Mouse (Mus musculus) embryonic fibroblast, embryonic 13.5 days (primary cell): Measurements from ENCODE around the gene Ank2. TPM values are rescaled to one million over a fixed set of nuclear protein-coding genes. Genes with fewer than 3 reads are reported as not detected.

Experiments used
- H3K27ac ChIP-seq: 2 replicates; pipeline ENCODE4 v1.5.1; 2012; ENCODE audit warnings: low read length, control low read depth, inconsistent platforms; ENCODE audit not compliant: insufficient read depth
- H3K4me1 ChIP-seq: 2 replicates; pipeline ENCODE4 v1.6.1; 2011; ENCODE audit warnings: low read length; ENCODE audit not compliant: control insufficient read depth, insufficient read depth
- H3K4me3 ChIP-seq: 2 replicates; pipeline ENCODE4 v1.5.1; 2011; ENCODE audit warnings: mild to moderate bottlenecking, control low read depth, low read length; ENCODE audit not compliant: insufficient read depth
- CTCF ChIP-seq: IDR thresholded peaks from 2 replicates; pipeline ENCODE4 v1.5.1; 2011; ENCODE audit warnings: mild to moderate bottlenecking, control low read depth, low read length, moderate library complexity, borderline replicate concordance; ENCODE audit not compliant: insufficient read depth
- POLR2A ChIP-seq: IDR thresholded peaks from 2 replicates; pipeline ENCODE4 v1.6.1; 2011; ENCODE audit warnings: low read depth, mild to moderate bottlenecking, control low read depth, low read length, moderate library complexity
- polyA plus RNA-seq: library from polyadenylated mRNA; stranded (reverse); fragments of >200 nt; gene quantifications from 2 replicates; pipeline ENCODE4 v1.2.4, GENCODE M21; 2011; ENCODE audit warnings: low read depth; ENCODE audit not compliant: missing spikeins, insufficient read length

Ank2 gene
- polyA plus RNA-seq, 1 experiment = 53.8 TPM

DNA sequence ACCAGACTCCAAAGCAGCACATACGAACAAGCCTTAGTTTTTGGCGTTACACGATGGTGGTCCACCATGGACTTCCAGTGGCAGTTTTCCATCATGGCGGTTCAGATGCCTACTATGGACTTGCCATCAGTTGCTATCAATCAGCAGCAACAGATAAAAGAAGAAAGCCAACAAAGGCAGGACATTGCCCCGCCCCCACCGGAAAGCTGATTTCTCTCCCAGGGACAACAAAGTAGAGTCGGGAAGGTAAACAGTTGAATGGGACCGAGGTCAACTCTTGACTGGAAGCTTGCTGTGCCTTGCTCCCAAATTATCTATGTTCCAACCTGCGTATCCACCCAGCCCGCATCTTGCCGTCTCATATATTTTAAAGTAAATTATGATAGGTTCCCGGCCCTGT lies 328.9 kb downstream of the Ank2 start:
- H3K4me3 ChIP-seq = no peak overlapping the region
- H3K27ac ChIP-seq = no peak overlapping the region
- H3K4me1 ChIP-seq = no peaks in the 10 kb centered on the region
- TF ChIP-seq POLR2A (no peak), CTCF (no peak)

GRCm38 (mm10) chr3:127169114-127169513 lies 330.0 kb downstream of the Ank2 start:
- no peak overlapping the region for H3K4me3 ChIP-seq
- H3K4me1 ChIP-seq = no peaks in the 10 kb centered on the region
- no peak for TF ChIP-seq POLR2A
- no peak for TF ChIP-seq CTCF
- no peak overlapping the region for H3K27ac ChIP-seq

DNA sequence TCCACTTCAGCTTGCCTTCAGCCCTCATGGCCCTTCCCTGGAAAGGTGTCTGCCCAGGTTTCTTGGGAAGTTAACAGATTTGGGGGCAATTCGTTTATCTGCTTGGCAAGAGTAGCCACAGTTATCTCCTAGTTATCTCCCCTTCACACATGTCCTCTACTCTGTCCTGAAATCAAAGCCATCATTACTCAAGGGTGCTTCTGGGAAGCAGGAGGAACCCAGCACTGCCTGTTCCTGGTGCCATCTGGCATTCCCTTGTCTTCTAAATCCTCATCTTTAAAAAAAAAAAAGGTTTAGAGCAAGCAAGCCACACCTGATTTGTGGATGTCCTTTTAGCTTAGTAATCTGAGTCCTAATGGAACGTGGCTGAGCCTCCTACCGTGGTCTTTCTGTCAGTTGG lies 335.4 kb downstream of the Ank2 start:
- no peak overlapping the region for H3K27ac ChIP-seq
- no peak for TF ChIP-seq CTCF
- no peak for TF ChIP-seq POLR2A
- H3K4me1 ChIP-seq = no peaks in the 10 kb centered on the region
- no peak overlapping the region for H3K4me3 ChIP-seq

- H3K4me3 ChIP-seq = peak overlapping the region; percentile 67
- H3K4me1 ChIP-seq = no peaks in the 10 kb centered on the region
- H3K27ac ChIP-seq = no peak overlapping the region
- TF ChIP-seq POLR2A (no peak), CTCF (no peak)
Observed at GRCm38 (mm10) chr3:127161998-127162712, 337.0 kb downstream of the Ank2 start.

DNA sequence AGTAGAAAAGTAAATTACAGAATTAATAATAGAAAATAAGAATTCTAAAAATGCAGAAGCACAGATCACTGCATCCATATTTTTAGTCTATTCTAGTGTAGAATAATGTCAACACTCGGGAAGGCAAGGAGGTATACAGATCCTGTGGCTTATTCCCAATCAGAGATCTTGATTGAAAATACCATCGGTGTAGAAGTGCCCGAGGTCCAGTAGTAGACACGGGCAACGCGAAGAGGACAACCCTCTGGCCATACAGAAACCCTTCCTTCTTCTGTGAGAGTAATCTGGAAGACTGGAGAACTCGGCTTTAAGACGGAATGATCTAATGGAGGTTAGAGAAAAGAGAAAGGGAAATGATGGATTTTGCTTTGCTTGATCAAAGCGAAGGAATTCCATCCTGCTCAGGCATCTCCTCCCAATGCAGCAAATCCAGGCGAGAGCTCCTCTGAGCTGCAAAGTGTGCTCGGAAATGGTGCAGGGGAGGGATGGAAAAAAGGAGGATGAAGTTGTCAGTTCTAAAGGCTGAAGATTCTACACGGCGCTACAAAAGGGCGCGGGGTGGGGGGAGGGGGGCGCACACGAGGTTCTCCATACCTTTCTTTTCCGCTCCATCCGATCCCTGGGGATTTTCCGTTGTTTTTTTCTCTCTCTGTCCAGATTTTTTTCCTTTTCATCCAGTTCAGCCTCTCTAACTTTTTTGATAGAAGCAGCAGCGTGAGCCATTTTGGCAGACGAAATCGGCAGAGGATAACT lies 337.9 kb downstream of the Ank2 start:
- H3K4me1 ChIP-seq = no peaks in the 10 kb centered on the region
- H3K4me3 ChIP-seq = peak overlapping the region; percentile 67
- no peak overlapping the region for H3K27ac ChIP-seq
- TF ChIP-seq POLR2A (no peak), CTCF (no peak)

DNA sequence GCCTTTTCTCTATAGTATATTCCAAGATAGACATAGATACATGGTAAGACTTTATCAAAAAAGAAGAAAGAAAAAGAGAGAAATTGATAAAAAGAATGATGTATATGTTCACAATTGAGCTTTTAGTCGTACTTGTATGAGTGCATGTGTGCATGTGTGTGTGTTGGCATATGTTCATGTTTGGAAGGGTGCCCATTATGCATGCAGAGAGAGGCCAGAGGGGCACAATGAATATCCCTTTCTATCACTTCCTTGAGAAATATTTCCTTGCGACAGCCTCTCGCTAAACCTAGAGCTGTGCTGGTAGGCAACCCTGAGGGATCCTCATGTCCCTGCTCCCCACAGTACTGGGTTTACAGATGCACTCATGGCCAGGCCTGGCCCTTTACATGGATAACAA lies 341.4 kb downstream of the Ank2 start:
- no peak for TF ChIP-seq CTCF
- no peak for TF ChIP-seq POLR2A
- no peaks in the 10 kb centered on the region for H3K4me1 ChIP-seq
- H3K4me3 ChIP-seq = no peak overlapping the region
- H3K27ac ChIP-seq = no peak overlapping the region

GRCm38 (mm10) chr3:127156080-127156479 lies 343.1 kb downstream of the Ank2 start:
- Histone ChIP-seq H3K4me3 (no peak overlapping the region), H3K27ac (no peak overlapping the region), H3K4me1 (no peaks in the 10 kb centered on the region)
- TF ChIP-seq CTCF = no peak
- no peak for TF ChIP-seq POLR2A

- TF ChIP-seq POLR2A (no peak), CTCF (no peak)
- Histone ChIP-seq H3K27ac (no peak overlapping the region), H3K4me3 (no peak overlapping the region), H3K4me1 (no peaks in the 10 kb centered on the region)
Observed at GRCm38 (mm10) chr3:127153861-127154260, 345.3 kb downstream of the Ank2 start.

- H3K4me3 ChIP-seq = no peak overlapping the region
- no peaks in the 10 kb centered on the region for H3K4me1 ChIP-seq
- no peak for TF ChIP-seq CTCF
- TF ChIP-seq POLR2A = no peak
- no peak overlapping the region for H3K27ac ChIP-seq
Observed at GRCm38 (mm10) chr3:127153443-127153842, 345.7 kb downstream of the Ank2 start.

DNA sequence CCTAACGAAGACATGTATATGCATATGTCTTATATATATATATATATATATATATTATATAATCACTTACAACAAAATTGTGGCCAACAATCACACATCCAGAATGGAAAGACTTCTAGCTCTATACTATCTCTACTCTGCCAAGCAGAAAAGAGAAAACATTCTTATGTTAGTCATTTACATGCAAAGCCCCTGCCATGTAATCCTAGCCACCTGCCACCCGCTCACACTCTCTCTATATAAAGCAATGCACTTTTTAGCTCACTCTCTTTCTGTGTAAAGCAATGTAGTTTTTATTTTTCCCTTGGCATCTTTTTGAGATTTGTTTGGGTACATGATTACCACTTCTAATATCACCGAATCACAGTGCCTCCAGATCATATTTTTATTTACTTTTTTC lies 350.5 kb downstream of the Ank2 start:
- H3K4me3 ChIP-seq = no peak overlapping the region
- H3K4me1 ChIP-seq = no peaks in the 10 kb centered on the region
- no peak for TF ChIP-seq POLR2A

More for the DNA sequence above, 350.5 kb downstream of the Ank2 start:
- no peak overlapping the region for H3K27ac ChIP-seq
